Mouse (Mus musculus) left cerebral cortex, postnatal 14 days (tissue): ENCODE measurements around the gene Bbs5. TPM values are rescaled to one million over a fixed set of nuclear protein-coding genes. Genes with fewer than 3 reads are reported as not detected.
A peak's percentile ranks its signal among the peaks of the same experiment; 100 is the strongest.
"Not testable (repeated sequence)": the region's sequence is repeated elsewhere in the genome, so short reads cannot be mapped to it uniquely, and the experiment has no call there.

Experiments used
- DNase-seq, 2 experiments: peaks; one replicate each; pipeline ENCODE4 v3.0.0; 2021 to 2022; ENCODE audit warnings: low spot score in 2 of 2, mixed read lengths in 1 of 2
- intact Hi-C: fragments of 180-260 bp; cut with DNase I; formaldehyde crosslinking; loops from one replicate; pipeline ENCODE4 v1.15.1; 2025
- long read RNA-seq, 2 experiments: library from polyadenylated mRNA; stranded (forward); transcript quantifications; one replicate each; pipeline ENCODE4 v2.0.0; 2021
- total RNA-seq, 2 experiments: library from RNA; stranded (reverse); gene quantifications; 2 replicates each; pipeline ENCODE4 v1.2.3; 2021

The Bbs5 gene
- total RNA-seq, result 10 to 100 TPM; 25.9 to 29.4 TPM
- long read RNA-seq, experiment 1, transcript Bbs5-201 (12 exons, 1,468 nt), result major isoform, 13 of 23 reads
- long read RNA-seq, experiment 1, partial matches to known transcripts, result 1 of 23 reads
- long read RNA-seq, experiment 1, other reads (novel, unspliced or antisense), result 8 of 23 reads
- long read RNA-seq, experiment 2, transcript Bbs5-201 (12 exons, 1,468 nt), result major isoform, 18 of 30 reads
- long read RNA-seq, experiment 2, partial matches to known transcripts, result 1 of 30 reads
- long read RNA-seq, experiment 2, other reads (novel, unspliced or antisense), result 11 of 30 reads

DNA sequence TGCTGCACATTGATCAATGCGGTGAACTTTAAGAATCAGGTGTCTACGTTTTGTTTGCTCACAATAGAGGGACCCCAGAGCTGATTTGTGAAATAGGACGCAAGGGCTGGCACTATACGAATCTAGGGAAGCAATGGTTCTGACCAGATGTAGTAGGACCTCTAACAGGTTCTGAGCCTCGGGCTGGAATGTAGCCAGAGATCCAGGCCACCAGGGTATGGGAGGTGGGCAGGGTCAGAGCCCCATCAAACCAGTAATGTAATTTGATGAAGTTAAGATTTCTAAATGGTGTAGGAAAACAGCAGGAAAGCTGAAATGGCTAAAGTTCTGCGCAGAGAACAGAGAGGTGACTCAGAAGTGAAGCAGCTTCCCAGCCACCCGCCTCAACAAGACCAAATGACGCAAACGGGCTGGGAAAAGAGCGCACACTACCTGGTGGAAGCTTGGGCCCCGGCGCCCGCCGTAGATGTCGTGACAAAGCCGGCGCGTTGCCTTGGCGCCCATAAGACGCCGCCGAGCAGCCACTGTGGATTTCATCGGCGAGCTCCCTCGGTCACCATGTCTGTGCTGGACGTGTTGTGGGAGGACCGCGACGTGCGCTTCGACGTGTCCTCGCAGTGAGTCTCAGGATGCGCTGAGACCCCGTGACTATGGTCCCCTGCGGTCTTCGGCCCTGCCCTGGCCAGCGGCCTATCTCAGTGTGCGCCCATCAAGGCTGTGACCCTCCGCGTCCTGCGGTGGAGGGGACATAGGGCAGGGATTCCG is at the start of gene Bbs5:
Bbs5 (plus strand) TSS at position 446 of the 765 bp plus-strand sequence.
- intact Hi-C loops, result no loop called here
- peak; percentile 96 for DNase-seq

- intact Hi-C loops, result no loop called here
- no peak for DNase-seq
Measured at GRCm38 (mm10) chr2:69603726-69604393, 43.1 kb upstream of the Bbs5 start.

- intact Hi-C loops, result no loop called here
- DNase-seq, result no peak
Measured at GRCm38 (mm10) chr2:69606621-69607020, 40.4 kb upstream of the Bbs5 start.

GRCm38 (mm10) chr2:69612237-69612636 is 34.7 kb upstream of the Bbs5 start:
- no peak for DNase-seq
- intact Hi-C loops, result no loop called here

DNA sequence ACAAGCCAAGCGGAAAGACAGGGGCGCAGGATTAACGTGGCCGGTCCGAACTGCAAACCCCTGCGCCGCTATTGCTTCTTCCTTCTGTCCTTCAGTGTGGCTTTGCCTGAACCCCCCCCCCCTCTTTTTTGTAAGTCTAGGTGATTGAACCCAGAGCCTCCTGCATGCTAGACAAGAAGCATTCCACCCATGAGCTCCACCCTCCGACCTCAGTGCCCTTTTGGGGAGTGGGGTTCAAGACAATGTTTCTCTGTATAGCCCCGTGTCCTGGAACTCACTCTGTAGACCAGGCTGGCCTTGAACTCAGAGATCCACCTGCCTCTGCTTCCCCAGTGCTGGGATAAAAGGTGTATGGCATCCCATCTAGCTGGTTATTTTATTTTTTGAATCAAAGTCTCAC is 34.3 kb upstream of the Bbs5 start:
- intact Hi-C loops, result no loop called here
- DNase-seq, result no peak

DNA sequence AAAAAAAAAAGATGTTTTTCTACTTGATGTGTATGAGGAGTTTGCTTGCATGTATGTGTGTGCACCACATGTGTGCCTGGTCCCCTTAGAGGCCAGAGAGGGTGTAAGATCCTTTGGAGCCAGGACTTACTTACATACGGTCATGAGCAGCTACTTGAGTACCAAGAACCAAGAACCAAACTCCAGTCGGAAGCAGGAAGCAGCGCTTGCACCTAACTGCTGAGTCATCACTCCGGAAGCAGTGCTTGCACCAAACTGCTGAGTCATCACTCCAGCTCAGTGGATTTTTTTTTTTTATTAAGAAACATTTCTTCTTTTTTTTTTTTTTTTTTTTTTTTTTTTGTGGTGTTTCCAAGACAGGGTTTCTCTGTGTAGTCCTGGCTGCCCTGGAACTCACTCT is 33.7 kb upstream of the Bbs5 start:
- intact Hi-C loops, result no loop called here
- no peak for DNase-seq

- DNase-seq, result no peak
- intact Hi-C loops, result no loop called here
Measured at GRCm38 (mm10) chr2:69618336-69618735, 28.6 kb upstream of the Bbs5 start.

- DNase-seq, result no peak
- intact Hi-C loops, result no loop called here
Measured at GRCm38 (mm10) chr2:69619286-69619685, 27.7 kb upstream of the Bbs5 start.

GRCm38 (mm10) chr2:69629215-69629614 is 17.8 kb upstream of the Bbs5 start:
- DNase-seq, result no peak
- intact Hi-C loops, result no loop called here

DNA sequence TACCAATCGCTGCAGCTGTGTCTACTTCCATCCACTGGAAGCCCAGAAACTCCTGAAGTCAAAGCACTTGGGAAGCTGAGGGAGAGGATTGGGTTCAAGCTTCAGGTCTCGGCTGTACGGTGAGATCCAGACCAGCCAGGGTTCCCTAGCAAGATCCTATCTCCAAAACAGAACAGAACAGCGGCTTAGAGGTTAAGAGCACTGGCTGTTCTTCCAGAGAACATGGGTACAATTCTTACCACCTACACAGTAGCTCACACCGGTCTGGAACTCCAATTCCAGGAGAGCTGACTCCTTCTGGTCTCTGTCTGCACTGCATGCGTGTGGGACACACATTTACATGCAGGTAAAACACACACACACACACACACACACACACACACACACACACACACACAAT is 17.1 kb upstream of the Bbs5 start:
- DNase-seq, result no peak
- intact Hi-C loops, result loop anchor here (10.0 kb wide), 1 partner anchor 925 kb away; the partner anchor contains the start of gene Gad1

GRCm38 (mm10) chr2:69630792-69631191 is 16.2 kb upstream of the Bbs5 start:
- intact Hi-C loops, result loop anchor here (10.0 kb wide), 1 partner anchor 924 kb away; the partner anchor contains the start of gene Gad1

GRCm38 (mm10) chr2:69631449-69631848 is 15.5 kb upstream of the Bbs5 start:
- intact Hi-C loops, result loop anchor here (10.0 kb wide), 1 partner anchor 923 kb away; the partner anchor contains the start of gene Gad1
- DNase-seq, result no peak

More at GRCm38 (mm10) chr2:69630792-69631191, 16.2 kb upstream of the Bbs5 start:
- DNase-seq, result no peak

DNA sequence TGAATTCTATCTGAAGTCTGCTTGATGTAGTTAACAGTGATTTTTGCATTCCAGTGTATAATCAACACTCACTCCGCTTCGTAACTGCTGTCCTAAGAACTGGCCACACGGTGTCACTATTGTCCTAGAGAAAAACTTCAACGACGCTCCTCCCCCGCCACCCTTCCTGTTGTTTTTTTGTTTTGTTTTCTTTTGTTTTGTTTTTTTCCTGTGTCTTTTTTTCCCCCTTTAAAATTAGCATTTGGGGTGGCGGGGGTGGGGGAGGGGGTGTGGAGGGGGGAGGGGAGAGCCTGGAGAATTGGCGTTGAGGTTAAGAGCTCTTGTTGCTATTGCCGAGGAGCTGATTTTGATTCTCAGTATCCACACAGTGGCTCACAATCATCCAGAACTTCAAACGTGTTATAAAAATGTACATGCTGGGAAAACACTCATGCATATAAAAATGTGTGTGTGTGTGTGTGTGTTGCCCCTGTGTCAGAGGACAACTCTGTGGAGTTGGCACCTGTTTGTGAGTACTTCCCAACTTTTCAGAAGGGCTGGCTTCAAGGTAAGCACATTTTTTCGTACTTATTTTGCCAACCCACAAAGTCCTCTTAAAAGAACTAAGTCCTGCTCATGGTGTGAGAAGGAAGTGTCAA is 11.8 kb upstream of the Bbs5 start:
- intact Hi-C loops, result loop anchor here (10.0 kb wide), 1 partner anchor 920 kb away; the partner anchor contains the start of gene Gad1
- DNase-seq, result peak; percentile 36 to 55

DNA sequence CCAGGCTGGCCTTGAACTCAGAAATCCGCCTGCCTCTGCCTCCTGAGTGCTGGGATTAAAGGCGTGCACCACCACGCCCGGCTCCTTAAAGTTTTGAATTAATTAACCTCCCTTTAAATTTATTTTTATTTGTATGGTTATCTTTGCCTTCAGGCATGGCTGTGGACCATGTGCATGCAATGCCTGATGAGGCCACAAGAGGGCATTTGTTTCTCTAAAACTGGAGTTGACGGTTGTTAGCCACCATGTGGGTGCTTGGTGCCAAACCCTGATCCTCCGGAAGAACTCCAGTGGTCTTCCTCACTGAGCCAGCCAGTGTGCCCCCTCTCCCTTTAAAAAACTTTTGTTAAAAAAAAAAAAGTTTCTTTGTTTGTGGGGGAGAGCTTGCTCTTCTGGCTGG is 11.2 kb upstream of the Bbs5 start:
- intact Hi-C loops, result loop anchor here (10.0 kb wide), 1 partner anchor 919 kb away; the partner anchor contains the start of gene Gad1
- DNase-seq, result peak; percentile 22 to 34

- intact Hi-C loops, result loop anchor here (10.0 kb wide), 1 partner anchor 917 kb away; the partner anchor contains the start of gene Gad1
- not testable (repeated sequence) for DNase-seq
Measured at GRCm38 (mm10) chr2:69637989-69638388, 9.0 kb upstream of the Bbs5 start.

DNA sequence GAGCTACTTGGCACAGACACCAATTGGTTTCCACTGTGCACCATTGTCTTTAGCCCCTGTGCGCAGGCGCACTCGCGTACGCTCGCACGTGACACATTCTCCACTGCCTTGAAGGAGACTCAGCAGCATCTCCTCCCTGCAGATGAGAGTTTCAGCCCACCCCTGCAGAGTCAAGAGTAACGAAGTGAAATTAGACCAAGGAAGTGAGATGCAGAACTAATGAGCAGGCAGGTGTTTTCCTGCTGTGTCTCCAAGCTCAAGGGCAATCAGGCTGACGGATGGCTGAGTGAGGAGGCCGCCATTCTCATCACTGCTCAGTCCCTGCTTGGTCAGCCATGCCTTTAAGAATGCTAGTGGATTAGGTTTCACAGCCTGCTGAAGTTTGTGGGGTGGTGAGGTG is 6.9 kb upstream of the Bbs5 start:
- DNase-seq, result no peak
- intact Hi-C loops, result no loop called here

GRCm38 (mm10) chr2:69644968-69645617 is 1.9 kb upstream of the Bbs5 start:
- intact Hi-C loops, result no loop called here
- no peak for DNase-seq

DNA sequence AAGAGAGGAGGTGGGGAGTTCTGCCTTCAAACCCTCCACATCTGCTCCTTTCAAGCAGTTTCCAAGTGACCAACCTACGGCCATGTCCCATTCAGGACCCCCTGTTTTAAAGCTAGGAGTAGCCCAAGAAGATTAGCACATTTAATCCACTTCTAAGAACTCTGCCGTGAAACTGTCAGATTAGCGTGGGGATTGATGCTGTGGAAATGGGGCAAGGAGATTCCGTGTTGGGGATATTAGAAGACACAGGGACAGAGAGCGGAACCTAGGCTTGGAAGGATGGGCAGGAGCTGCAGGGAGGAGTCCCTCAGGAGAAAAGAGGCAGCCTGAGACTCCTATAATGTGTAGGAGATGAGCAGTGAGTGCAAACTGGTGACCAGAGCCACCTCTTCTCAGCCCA is 2.7 kb downstream of the Bbs5 start:
- DNase-seq, result no peak
- intact Hi-C loops, result loop anchor here (10.0 kb wide), 1 partner anchor 95 kb away; no protein-coding TSS in a partner anchor

DNA sequence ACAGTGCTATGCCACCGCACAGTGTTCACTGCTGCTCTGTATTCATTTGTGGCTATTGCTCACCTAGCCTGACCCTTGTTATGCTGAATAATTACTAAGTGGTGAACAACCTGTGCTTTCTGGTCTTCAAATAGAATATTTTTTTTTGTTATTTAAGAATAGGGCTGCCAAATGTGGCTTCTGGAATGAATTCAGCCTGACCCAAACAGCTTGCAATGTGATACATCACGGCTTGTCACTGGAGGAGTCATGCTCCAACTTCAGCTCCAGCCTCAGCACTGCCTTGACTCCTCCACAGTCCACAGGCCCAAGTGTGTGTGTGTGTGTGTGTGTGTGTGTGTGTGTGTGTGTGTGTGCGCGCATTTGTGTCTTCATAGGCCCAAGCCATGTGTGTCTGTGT is 12.4 kb downstream of the Bbs5 start:
- intact Hi-C loops, result loop anchor here (10.0 kb wide), 1 partner anchor 85 kb away; no protein-coding TSS in a partner anchor
- no peak for DNase-seq
